Mouse (Mus musculus): ENCODE data around the gene Zfp609.
"Not testable (repeated sequence)": the region's sequence is repeated elsewhere in the genome, so short reads cannot be mapped to it uniquely, and the experiment has no call there.

Gene Zfp609

DNA sequence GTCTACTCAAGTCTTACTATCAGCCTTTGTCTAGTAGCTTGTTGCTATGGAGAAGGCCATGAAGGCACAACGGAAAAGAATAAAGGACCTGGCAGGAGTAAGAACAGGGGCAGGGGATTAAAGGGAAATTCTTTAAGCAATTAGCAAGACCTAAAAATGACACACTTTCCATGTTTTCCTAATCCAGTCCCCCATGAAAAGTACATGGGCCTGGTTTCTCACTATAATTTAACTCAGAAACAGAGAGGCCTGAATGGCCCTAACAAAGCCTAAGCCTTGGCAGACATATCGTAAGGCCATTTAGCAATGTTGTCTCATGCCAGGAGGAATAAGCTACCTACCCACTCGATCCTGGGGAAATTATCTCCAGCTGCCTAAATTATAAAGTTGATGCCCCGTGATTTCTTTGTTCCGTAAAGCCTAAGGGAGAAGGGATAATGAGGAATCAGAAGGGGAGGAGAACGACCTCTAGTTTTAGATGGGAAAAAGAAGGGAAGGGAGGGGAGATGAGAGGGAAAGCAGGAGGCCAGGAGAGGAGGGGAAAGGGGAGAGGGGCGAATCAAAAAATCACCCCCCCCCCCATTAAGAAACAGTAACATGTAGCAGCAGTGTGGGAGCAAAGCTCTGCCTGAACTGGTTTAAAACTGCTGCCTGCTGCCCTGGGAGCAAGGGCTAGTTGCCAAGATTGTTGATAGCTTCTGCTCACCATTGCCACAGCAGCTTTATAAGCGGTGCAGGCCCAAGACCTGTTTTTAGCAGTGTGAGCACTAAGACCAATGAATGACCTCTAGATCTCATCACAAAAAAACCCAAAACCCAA, 102.7 kb downstream of the Zfp609 start:
- DNase-seq (ENCODE audit: low spot score in 2 of 2) = no peak

DNA sequence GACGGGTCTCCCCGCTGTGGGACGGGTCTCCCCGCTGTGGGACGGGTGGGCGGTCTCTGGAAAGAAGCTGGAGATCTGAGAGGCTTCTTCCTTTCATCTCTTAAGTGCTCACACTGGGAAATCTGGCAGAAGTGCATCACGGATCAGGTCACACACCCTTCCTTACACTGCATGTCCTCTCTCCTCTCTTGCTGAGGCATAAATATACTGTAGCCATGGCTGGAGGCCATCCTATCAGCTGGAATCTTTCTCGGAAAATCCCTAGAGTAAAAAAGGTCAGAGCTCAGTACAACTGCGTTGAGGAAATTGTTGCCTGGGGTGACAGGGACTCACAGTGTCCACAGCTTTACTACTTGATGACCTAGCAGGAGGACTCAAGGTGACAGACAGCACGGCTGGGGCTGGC, 106.2 kb downstream of the Zfp609 start:
- DNase-seq (ENCODE audit: low spot score in 2 of 2) = no peak

DNA sequence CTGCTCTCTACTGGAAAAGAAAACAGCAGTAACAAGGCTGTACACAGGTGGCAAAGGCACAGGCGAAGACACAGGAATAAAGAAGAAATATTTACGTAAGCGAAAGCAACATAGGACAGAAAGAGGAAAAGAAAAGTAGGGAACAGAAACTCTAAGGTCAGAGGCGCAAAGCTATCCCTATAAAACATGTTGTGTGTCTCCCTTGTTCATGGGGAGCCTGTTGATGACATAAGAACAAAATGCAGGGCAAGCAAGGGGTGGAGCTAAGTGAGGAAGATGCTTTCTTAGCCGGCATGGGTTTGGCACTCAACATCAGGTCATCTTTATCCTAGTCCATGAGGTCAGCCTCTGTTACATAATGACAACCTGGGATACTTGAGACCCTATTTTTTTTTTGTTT, 109.2 kb downstream of the Zfp609 start:
- no peak for DNase-seq (ENCODE audit: low spot score in 2 of 2)

- DNase-seq (ENCODE audit: low spot score in 2 of 2) = no peak
These were observed 123.3 kb downstream of the Zfp609 start for GRCm38 (mm10) chr9:65703926-65704595.

DNA sequence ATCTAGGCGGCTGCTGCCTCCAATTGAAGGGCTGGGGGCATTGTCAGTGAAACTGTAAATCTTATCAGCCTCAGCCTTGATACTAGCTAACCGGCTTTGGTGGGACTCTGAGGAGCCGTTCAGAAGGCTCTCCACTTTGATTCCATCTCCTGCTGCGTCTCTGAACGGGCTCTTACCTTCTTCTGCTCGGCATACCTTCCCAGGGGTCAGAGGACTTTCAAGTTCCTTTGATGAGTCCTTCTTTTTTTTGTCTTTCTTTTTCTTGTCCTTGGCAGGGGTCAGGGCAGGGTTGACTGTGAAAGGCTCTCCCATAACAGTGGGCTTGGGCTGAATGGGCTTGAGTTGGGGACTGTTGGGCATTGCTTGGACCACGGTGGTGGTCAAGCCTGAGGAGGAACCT, 124.1 kb downstream of the Zfp609 start:
- no peak for DNase-seq (ENCODE audit: low spot score in 2 of 2)

GRCm38 (mm10) chr9:65702286-65702685, 125.1 kb downstream of the Zfp609 start:
- no peak for DNase-seq (ENCODE audit: low spot score in 2 of 2)

- DNase-seq (ENCODE audit: low spot score in 2 of 2) = no peak
These were observed 126.9 kb downstream of the Zfp609 start for GRCm38 (mm10) chr9:65700504-65700903.

- no peak for DNase-seq (ENCODE audit: low spot score in 2 of 2)
These were observed 129.4 kb downstream of the Zfp609 start for GRCm38 (mm10) chr9:65697992-65698391.

DNA sequence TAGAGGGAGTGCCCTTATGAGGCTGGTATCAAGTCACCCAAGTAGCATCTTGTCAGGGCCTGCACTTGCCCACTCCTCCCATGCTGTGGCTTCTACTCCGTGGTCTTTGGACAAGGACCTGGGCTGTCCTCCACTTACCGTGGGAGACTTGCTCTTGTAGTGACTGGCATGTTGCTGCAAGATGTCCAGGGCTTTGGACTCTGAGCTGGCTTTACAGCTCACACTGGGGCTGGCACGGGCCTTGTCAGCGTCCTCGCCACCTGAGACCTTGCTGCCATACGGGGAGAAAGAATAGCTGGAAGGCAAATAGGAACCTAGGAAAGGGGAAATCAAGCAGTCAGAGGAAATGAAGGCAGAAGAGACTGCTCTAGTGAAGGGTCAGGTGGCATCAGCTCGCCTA, 130.0 kb downstream of the Zfp609 start:
- DNase-seq (ENCODE audit: low spot score in 2 of 2) = no peak

- DNase-seq (ENCODE audit: low spot score in 2 of 2) = no peak
These were observed 131.0 kb downstream of the Zfp609 start for GRCm38 (mm10) chr9:65696337-65696736.

DNA sequence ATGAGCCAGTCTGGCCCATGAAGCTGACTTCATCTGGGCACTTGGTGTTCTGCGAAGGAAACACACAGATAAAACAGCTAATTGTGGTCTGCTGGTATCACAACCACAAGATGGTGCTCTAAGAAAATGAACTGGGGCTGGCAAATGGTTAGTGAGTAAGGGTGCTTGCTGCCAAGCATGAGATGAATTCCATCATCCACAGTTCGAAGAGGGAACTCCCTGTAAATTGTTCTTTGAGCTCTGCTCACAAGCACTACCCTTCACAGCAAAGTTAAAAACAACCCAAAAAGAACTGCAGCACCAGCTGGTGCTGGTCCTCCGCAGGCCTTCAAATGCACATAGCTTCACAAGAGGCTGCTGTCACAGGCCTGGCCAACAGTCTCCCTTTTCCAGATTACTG, 131.7 kb downstream of the Zfp609 start:
- no peak for DNase-seq (ENCODE audit: low spot score in 2 of 2)

DNA sequence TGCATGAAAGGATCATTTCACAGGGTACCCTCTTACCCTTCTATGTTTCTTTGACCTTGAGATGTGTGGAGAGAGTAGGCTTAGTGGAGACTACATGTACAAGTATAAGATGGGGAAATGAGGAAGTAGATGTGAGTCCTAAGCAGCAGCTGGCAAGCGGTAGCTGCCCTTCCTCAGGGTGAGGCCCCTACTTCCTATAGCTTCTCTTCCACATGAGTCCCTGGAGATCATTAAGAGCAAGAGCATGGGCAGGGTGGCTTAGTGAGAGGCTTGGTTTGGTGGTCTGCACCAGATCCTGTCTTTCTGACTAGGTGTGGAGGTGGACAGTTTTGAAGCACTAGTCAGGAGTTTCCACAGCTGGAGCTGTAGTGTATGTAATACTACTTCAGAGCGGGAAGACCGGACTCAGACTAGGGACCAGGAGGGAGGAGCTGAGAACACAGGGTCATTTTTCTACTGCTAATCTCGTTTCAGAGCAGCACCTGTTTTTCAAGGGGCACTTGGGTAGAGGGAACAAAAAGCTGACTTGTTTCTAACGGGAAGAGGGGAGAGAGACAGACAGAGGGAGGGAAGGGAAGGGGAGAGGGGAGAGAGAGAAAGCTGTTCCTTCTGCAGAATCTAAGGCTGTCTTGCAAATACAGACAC, 134.3 kb downstream of the Zfp609 start:
- DNase-seq (ENCODE audit: low spot score in 2 of 2) = no peak

DNA sequence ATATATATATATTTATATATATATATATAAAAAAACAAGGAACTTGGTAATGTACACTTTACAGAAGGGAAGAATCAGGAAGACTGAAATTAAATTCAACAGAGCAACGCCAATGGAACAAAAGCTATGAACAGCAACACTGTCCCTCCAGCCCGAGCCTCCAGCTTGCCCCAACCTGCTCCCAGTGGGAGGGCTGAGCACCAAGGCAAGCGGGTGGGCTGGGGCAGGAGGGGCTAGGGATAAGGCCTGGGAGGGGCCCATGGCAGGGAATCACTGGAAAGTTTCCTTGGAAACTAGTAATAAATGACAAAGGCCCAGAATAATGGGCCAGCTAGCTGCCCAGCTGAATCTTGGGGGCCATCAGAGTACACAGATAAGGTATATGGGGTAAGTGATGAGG, 134.9 kb downstream of the Zfp609 start:
- DNase-seq (ENCODE audit: low spot score in 2 of 2) = no peak

GRCm38 (mm10) chr9:65689869-65690268, 137.5 kb downstream of the Zfp609 start:
- not testable (repeated sequence) for DNase-seq (ENCODE audit: low spot score in 2 of 2)

DNA sequence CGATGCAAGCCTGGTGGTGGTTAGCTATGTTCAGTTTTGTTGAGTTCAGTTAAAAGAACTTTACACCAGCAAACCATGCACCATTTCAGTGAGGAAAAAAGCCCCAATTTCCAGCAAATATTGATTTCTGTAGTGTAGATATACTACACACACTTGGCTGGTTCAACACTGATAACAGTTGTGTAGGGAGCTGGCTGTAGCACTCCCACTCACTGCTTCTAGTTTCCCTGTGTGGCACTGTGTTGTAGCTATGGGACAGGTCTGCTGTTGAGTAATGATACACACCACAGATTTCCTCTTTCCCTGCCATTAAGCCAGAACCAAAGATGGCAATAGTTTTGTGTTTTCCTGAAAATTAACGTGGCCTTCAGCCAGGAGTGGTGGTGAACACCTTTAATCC, 142.7 kb downstream of the Zfp609 start:
- no peak for DNase-seq (ENCODE audit: low spot score in 2 of 2)

DNA sequence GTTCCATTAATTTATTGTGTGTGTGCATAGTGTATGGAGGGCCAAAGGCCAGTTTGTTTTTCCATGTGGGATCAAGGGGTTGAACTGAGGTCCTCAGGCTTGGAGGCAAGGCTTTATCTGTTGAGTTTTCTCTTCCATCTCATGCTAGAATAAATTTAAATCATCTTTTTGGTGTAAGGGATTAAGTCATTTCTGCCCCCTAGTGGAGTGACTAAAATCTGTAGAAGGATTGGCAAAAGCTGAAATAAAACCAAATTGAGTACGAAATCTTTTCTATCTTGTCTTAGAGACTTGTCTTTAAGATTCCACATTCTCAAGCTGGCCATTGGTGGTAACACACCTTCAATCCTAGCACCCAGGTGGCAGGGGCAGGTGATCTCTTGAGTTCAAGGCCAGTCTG, 144.4 kb downstream of the Zfp609 start:
- no peak for DNase-seq (ENCODE audit: low spot score in 2 of 2)

GRCm38 (mm10) chr9:65682183-65682582, 145.2 kb downstream of the Zfp609 start:
- DNase-seq (ENCODE audit: low spot score in 2 of 2) = no peak

DNA sequence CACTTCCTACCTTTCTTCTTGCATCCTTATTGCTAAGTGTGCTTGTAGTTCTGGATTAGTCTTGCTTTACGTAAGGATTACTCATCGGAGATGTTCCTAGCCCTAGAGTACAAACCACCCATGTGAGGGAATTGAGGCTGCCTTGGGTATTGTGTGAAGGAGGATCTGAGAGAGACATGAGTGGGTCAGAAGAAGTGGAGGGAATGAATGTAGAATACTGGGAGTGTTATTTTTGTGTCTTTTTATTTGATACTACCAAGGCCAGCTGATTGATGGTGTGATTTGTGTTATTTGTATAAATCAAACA, 145.8 kb downstream of the Zfp609 start:
- no peak for DNase-seq (ENCODE audit: low spot score in 2 of 2)

DNA sequence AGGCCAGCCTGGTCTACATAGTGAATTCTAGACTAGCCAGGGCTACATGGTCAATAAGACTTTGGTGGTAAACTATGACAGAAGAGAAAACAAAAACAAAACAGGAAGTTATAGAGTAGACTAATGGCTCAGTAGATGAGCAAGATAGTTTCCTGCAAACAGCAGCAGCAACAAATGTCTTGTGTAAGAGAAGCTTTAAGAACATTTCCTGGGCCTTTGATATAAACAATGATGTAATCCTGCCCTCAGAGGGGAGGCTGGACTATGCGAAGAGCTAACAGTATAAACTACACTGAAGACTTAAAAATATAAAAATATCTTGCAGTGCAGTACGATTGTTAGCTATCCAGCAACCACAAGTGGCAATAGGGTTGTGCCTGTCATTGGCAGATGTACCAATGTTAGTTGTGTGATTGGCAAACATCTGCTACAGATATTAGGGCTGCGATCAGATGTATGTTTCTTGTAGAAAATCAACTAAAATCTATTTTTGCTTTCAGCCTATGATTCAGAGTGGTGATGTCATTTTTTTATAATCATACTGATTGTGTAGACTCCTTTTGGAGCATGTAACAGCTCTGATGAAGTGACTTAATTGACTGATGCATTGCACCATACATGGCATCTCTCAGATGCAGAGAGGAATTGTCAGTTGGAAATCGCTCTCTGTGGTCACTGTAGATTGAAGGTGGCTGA, 146.3 kb downstream of the Zfp609 start:
- DNase-seq (ENCODE audit: low spot score in 2 of 2) = no peak

- no peak for DNase-seq (ENCODE audit: low spot score in 2 of 2)
These were observed 148.1 kb downstream of the Zfp609 start for GRCm38 (mm10) chr9:65679181-65679761.

DNA sequence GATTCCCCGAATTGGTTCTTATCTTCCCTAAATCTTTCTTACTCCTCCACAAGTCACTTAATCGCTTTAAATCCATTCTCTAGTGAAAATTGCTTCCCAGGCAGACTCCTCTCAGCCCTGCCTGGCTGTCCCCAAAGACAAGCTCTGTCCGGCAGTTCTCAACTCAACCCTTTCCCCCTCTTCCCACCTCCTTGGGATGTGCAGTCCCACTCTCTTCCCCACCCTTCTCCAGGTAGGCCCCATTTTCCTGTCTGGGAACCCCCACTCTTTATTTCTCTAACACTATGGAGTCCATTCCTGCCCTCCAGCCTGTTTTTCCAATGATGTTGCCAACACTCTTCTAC, 150.3 kb downstream of the Zfp609 start:
- DNase-seq (ENCODE audit: low spot score in 2 of 2) = no peak

All from spleen, postnatal 4 days (tissue).